Mouse (Mus musculus): ENCODE measurements around the gene Inip. TPM values are rescaled to one million over a fixed set of nuclear protein-coding genes. Genes with fewer than 3 reads are reported as not detected.

The Inip gene
- total RNA-seq, 2 experiments from 2014 or later, result 10.3 to 12.3 TPM

- DNase-seq, result no peak
Observed at GRCm38 (mm10) chr4:59782853-59783684, 18.3 kb downstream of the Inip start.

GRCm38 (mm10) chr4:59780568-59780967 is 20.8 kb downstream of the Inip start:
- no peak for DNase-seq
- intact Hi-C loops (cut with DNase I), result loop anchor here (5.0 kb wide), 1 partner anchor 163 kb away; no protein-coding TSS in a partner anchor

More at GRCm38 (mm10) chr4:59782853-59783684, 18.3 kb downstream of the Inip start:
- intact Hi-C loops (cut with DNase I), result loop anchor here (5.0 kb wide), 1 partner anchor 166 kb away; no protein-coding TSS in a partner anchor

- intact Hi-C loops (cut with DNase I), result loop anchor here (10.0 kb wide), 1 partner anchor 413 kb away; no protein-coding TSS in a partner anchor
- DNase-seq, result no peak
Observed at GRCm38 (mm10) chr4:59777828-59778227, 23.6 kb downstream of the Inip start.

DNA sequence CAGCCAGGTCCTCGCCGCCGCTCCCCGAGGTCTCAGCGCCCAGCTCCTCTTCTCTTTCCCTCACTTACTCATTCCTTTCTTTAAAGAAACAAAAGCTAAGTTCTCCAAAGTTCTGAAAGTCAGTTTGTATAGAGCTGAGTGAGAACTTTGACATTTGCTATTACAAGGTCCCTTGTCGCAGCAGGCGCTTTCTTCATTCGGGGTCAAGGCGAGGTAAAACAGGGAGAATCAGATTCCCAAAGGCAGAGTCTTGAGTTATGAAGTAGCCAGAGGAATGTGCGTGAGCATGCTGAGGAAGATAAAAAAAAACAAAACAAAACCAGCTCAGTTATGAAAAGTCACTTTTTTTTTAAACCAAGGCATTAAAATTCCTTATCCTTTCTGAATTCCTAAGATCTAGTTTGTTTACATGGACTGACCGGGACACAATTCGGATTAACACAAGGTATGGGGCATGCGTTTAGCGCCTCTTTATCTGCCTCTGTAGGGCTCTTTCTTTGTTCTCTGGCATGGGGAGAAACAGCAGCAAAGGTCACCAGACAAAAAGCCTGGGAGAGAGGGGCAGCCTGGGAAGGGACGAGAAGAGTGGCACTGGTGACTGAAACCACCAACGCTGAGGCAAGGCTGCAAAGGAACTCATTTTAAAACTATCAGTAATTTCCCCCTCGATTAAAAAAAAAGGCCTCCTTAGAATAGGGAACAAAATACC is 29.1 kb downstream of the Inip start:
- intact Hi-C loops (cut with DNase I), result loop anchor here (10.0 kb wide), 1 partner anchor 408 kb away; no protein-coding TSS in a partner anchor
- DNase-seq, result no peak

DNA sequence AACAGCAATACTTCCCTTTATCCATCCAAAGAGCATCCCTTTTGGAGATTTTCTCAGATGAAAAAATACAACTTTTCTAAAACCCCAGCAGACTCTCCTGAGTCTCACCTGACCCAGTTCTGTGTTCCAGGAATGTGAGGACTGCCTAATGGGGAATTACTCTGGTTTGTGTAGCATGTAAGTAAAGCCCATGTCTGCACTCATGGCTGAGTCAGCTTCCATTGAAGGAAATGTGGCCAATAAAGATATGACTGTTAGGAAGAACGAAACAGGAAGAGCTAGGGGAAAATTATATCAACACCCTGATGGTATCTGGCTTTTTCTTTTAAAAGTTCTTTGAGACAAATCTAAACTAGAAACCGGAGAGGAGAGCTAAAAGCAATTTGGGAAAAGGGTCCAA is 33.7 kb downstream of the Inip start:
- DNase-seq, result no peak
- intact Hi-C loops (cut with DNase I), result no loop called here

- DNase-seq, result no peak
- intact Hi-C loops (cut with DNase I), result no loop called here
Observed at GRCm38 (mm10) chr4:59765385-59766005, 35.9 kb downstream of the Inip start.

- no peak for DNase-seq
- intact Hi-C loops (cut with DNase I), result loop anchor here (5.0 kb wide), 1 partner anchor 143 kb away; no protein-coding TSS in a partner anchor
Observed at GRCm38 (mm10) chr4:59764950-59765349, 36.4 kb downstream of the Inip start.

DNA sequence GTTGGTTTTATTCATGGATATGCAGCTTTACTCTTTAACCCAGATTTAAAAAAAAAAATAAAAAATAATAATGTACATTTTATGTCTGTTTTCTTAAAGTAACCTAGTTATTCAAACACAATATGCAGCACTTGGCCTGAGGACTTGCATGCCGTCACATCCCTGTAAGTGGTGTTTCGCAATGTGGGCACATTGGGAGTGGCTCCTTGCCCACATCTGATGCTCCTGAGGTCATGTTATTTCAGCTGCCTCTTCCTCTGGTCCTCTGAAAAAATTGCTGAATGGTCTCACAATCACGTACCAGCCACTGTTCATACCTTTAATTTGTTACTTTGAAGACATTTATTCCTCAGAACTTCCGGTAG is 40.0 kb downstream of the Inip start:
- intact Hi-C loops (cut with DNase I), result loop anchor here (5.0 kb wide), 1 partner anchor 139 kb away; no protein-coding TSS in a partner anchor
- DNase-seq, result no peak

GRCm38 (mm10) chr4:59760636-59761364 is 40.6 kb downstream of the Inip start:
- intact Hi-C loops (cut with DNase I), result loop anchor here (5.0 kb wide), 1 partner anchor 138 kb away; no protein-coding TSS in a partner anchor

DNA sequence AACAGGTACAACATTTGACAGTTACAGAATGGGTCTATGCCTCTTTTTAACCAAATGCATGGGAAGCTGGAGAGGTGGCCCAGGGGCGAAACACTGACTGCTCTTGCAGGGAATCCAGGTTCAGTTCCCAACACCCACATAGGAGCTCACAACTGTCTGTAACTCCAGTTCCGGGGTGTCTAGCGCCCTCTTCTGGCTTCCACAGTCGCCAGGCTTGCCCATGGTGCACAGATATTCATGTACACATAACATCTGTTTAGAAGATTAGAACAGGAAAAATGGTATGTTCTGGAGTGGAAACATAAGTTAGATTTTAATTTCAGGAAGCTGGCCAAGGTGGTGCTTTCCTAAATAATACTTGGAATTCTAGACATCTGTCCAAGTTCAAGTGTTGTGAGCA is 41.4 kb downstream of the Inip start:
- intact Hi-C loops (cut with DNase I), result loop anchor here (5.0 kb wide), 1 partner anchor 138 kb away; no protein-coding TSS in a partner anchor
- DNase-seq, result no peak

More at GRCm38 (mm10) chr4:59760636-59761364, 40.6 kb downstream of the Inip start:
- DNase-seq, result peak; percentile 67 to 76

DNA sequence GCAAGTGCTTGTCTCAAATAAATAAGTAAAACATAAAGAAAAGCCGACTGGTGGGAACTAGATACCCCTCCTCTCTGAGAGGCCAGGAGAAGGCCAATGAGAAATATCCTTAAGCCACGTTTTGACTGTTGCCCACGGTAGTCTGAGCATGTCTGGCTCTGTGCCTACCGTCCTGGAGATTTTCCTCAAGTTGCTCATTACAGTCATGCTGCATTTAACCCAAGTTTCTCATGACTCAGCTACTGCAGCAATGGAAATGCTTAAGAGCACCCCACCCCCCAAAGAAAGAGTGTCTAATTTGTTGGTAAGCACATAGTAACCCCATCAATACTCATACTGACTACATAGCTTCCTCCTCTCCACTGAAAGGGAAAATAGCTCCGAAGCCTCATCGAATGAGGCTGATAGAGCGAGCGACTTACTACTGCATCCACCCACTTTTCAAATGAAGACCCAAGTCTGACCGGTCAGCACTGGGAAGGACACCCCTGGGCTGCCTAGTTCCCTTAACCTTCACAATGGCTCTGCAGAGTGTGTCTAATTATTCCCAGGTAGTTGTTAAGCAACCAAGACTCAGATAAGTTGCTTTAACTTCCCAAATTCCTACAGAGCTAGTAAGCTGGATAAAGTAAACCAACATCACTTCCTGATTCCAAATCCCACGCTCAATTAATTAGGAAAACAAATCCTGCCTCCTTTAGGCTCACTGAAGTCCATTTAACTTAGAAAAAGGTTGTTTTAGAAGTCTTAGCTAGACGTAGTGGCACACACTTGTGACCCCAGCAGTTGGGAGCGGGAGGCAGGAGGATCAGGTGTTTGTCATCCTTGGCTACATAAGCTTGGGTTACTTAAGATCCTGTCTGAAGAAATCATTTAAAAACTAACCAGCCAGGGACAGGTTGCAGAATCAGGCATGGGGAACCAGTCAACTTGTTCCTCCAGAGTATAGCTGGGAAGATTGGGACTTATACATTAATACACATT is 43.6 kb downstream of the Inip start:
- DNase-seq, result no peak
- intact Hi-C loops (cut with DNase I), result no loop called here

DNA sequence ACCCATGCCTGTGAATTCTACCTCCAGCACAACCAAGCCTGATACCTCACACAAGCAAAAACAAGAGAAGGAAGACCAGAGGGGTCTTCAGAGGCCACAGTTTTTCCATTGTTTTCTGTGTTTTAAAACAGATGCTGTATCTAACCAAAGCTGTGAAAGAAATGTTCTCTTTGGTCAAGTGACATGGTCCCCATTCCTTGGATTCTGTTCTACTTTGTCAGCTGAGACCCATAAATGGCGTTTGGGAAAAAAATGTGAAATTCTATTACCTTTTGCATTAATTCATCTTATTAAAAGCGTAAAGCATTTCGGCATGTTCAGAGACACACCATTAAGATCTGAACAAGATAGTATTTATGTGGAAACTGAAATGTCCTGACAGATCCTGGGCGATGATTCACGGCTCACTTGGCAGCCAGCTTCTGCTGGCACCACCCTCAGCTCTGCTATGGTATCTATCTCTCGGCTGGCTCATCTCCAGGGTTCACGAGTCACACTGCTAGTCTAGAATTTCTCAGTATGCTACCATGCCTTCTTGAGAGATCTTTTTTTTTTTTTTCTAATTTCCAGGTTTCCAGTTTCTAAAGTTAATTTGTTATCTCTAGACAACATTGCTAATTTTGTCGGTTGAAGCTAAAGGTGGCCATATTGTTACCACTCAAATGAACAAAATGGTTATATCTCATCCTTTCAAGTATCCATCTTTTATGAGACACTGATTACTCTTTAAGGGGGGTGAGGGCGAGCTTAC is 44.9 kb downstream of the Inip start:
- intact Hi-C loops (cut with DNase I), result no loop called here
- peak; percentile 52 to 79 for DNase-seq

DNA sequence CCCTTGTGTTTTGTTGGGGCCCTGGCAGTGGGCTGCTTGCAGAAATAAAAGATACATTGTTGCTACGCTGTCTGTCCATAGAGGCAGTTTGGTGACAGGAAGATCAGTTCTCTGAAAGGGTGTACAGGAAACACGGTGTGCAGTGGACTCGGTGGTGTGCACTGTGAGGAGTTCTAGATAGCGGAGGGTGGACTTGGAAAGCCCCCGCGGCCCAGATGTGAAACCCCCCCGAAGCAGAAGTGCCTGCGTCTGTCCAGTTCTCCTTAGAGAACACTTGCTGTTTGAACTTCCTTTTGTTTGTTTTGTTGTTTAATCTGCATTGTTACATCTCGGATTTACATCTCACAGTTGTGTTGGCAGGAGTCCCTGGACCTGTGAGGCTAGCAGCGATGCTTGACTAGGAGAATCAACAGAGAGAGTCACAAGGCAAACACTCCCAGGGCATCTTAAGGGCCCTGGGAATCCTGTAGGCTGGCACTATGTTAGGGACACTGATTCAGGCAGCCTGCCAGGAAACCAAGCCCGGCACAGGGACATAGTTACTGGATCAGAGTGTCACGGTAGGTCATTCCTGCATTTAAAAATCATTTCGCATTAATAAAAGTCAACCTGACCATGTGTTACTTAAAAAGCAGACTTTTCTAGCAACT is 47.8 kb downstream of the Inip start:
- intact Hi-C loops (cut with DNase I), result no loop called here
- DNase-seq, result peak; percentile 63 to 69

DNA sequence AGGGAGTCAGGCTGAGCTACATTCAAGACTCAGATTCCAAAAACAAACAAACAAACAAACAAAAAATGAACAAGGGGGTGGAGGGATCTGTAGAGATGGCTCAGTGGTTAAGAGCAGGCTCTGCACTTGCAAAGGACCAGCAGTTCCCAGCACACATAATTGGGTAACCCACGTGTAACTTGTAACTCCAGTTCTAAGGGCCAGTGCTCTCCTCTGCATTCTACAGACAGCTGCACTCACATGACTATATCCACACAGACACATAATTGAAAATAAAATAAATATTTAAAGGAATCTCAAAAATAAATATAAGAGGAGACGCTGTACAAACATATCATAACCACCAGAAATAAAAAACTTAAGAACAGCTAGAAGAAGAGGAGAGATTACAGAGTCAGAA is 61.5 kb downstream of the Inip start:
- DNase-seq, result no peak
- intact Hi-C loops (cut with DNase I), result no loop called here

GRCm38 (mm10) chr4:59739321-59739720 is 62.1 kb downstream of the Inip start:
- intact Hi-C loops (cut with DNase I), result no loop called here
- no peak for DNase-seq

DNA sequence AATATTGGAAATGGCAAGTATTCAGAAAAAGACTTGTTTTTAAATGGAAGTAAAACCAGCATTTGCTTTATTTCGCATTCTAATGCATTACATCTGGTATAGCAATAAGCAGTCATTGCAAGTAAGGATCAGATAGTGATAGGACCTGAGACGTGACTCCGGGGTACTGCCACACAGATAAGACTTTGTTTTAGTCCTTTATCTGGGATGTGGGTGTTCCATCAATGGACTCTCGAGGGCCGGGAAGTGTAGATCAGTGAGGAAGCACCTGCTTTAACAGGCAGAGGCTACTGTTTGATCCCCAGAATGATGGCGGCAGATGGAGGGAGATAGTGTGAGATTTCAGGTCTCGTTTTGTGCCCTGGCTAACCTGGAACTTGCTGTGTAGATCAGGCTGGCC is 69.8 kb downstream of the Inip start:
- DNase-seq, result no peak
- intact Hi-C loops (cut with DNase I), result no loop called here

- no peak for DNase-seq
- intact Hi-C loops (cut with DNase I), result no loop called here
Observed at GRCm38 (mm10) chr4:59728839-59729238, 72.5 kb downstream of the Inip start.

DNA sequence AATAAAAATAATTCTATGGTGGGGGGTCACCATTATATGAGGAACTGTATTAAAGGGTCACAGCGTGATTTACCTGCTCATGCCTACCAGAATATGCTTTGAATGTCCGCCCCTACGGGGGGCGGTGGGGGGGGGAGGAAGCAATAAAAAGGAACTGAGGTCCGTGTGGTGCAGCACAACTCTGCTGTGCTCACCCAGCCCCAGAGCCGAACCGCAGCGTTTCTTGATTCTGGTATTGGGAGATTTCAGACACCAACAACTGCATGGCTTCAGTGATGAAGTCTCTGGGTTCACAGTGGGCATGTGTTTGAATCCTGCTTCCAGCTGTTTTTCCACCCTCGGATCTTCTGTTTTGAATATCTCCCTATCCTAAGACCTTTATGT is 73.5 kb downstream of the Inip start:
- intact Hi-C loops (cut with DNase I), result no loop called here
- no peak for DNase-seq

Measured in heart, postnatal 14 days (tissue).